Mouse (Mus musculus) heart, postnatal 0 days (tissue): ENCODE measurements around the gene Nap1l4. TPM values are rescaled to one million over a fixed set of nuclear protein-coding genes. Genes with fewer than 3 reads are reported as not detected.

Experiments used
- ATAC-seq: fragments of 200-750 bp; cut with Nextera tagmentation; 2 replicates; pipeline ENCODE4 v1.8.0; 2017; ENCODE audit warnings: low read depth, moderate number of reproducible peaks, moderate library complexity; ENCODE audit not compliant: insufficient read depth
- DNase-seq: peaks from one replicate; pipeline ENCODE4 v3.0.0-alpha.2; 2016; ENCODE audit warnings: low spot score
- H3K27ac ChIP-seq: fragments of 300-500 bp; sonication (generic); 2 replicates; pipeline ENCODE4 v1.5.1; 2014; ENCODE audit warnings: low read depth, mild to moderate bottlenecking
- H3K27me3 ChIP-seq: fragments of 300-500 bp; sonication (generic); 2 replicates; pipeline ENCODE4 v1.6.1; 2014; ENCODE audit warnings: low read length, mixed read lengths; ENCODE audit not compliant: control insufficient read depth, insufficient read depth
- H3K36me3 ChIP-seq: fragments of 300-500 bp; sonication (generic); replicated peaks from 2 replicates; pipeline ENCODE4 v1.6.1; 2014; ENCODE audit warnings: low read length, mixed read lengths; ENCODE audit not compliant: control insufficient read depth, insufficient read depth
- H3K4me1 ChIP-seq: fragments of 300-500 bp; sonication (generic); 2 replicates; pipeline ENCODE4 v1.6.1; 2014; ENCODE audit warnings: antibody characterized with exemption; ENCODE audit not compliant: control insufficient read depth, insufficient read depth
- H3K4me2 ChIP-seq: fragments of 300-500 bp; sonication (generic); 2 replicates; pipeline ENCODE4 v1.6.1; 2014; ENCODE audit warnings: low read depth, mild to moderate bottlenecking, low read length, moderate library complexity
- H3K4me3 ChIP-seq: fragments of 300-500 bp; sonication (generic); 2 replicates; pipeline ENCODE4 v1.5.1; 2014; ENCODE audit warnings: low read depth, low read length
- H3K9ac ChIP-seq: fragments of 300-500 bp; sonication (generic); replicated peaks from 2 replicates; pipeline ENCODE4 v1.6.1; 2014; ENCODE audit warnings: low read depth, low read length, mixed read lengths
- H3K9me3 ChIP-seq: fragments of 300-500 bp; sonication (generic); replicated peaks from 2 replicates; pipeline ENCODE4 v1.6.1; 2016; ENCODE audit warnings: low read length; ENCODE audit not compliant: control insufficient read depth
- CTCF ChIP-seq: IDR thresholded peaks from 2 replicates; pipeline ENCODE4 v1.5.1; 2016; ENCODE audit warnings: antibody characterized with exemption, control low read depth, low read depth
- EP300 ChIP-seq: IDR thresholded peaks from 2 replicates; pipeline ENCODE4 v1.6.1; 2016; ENCODE audit warnings: antibody characterized with exemption, low read depth
- WGBS: fragments of 180-500 bp; shearing (Covaris S2); extraction: QIAGEN DNeasy Blood & Tissue Kit; methylation state at CpG from one replicate; pipeline ENCODE4 v1.1.7; 2014; 5-methylcytosine and 5-hydroxymethylcytosine counted together
- polyA plus RNA-seq: library from polyadenylated mRNA; unstranded; fragments of >200 nt; fragmentation: Nextera tagmentation; extraction: Ambion mirVana; gene quantifications from 2 replicates; pipeline ENCODE4 v1.2.1, GENCODE M21; 2015
- total RNA-seq: library from RNA; depleted of rRNA; stranded (reverse); fragments of >200 nt; gene quantifications from 2 replicates; pipeline ENCODE4 v1.2.3, GENCODE M21; 2014; ENCODE audit warnings: low replicate concordance; rRNA removed

Gene Nap1l4
- 142 and 153 TPM in 2 replicates for total RNA-seq
- 193 and 200 TPM in 2 replicates for polyA plus RNA-seq

- H3K4me1 ChIP-seq = peaks cover 13% of the 10 kb centered on the region; the same call in 1 of the 2 replicates
- TF ChIP-seq EP300 = no peak
- no peak for TF ChIP-seq CTCF
- ATAC-seq (peak; percentile 99), DNase-seq (peak; percentile 99)
- peak within 1 kb of the TSS; percentile 91 for H3K4me2 ChIP-seq
- peak within 1 kb of the TSS; percentile 93 for H3K4me3 ChIP-seq
- H3K27ac ChIP-seq = peak within 1 kb of the TSS; percentile 94
- H3K9ac ChIP-seq = peak within 1 kb of the TSS; percentile 94
- H3K27me3 ChIP-seq = no peaks in the 10 kb centered on the region
- WGBS = under 1% methylated on average over 42 of the region's 43 CpGs
- H3K9me3 ChIP-seq = no peaks in the 10 kb centered on the region
- H3K36me3 ChIP-seq = no peaks in the 10 kb centered on the region; the same call in 1 of the 2 replicates
These were observed at the start of gene Nap1l4 for GRCm38 (mm10) chr7:143548976-143549457. Gene Nap1l4, minus strand, starts transcription at chr7:143549106.

GRCm38 (mm10) chr7:143594865-143595264 is 46.0 kb upstream of the Nap1l4 start:
- Histone ChIP-seq H3K9me3 (no peaks in the 10 kb centered on the region), H3K27me3 (no peaks in the 10 kb centered on the region), H3K27ac (no peak overlapping the region), H3K36me3 (0 out of 2 replicates have a peak, but pooled peaks cover 13% of the 10 kb centered on the region), H3K9ac (no peak overlapping the region), H3K4me2 (no peak overlapping the region), H3K4me3 (no peak overlapping the region), H3K4me1 (peaks cover 8% of the 10 kb centered on the region)
- TF ChIP-seq CTCF (no peak), EP300 (no peak)
- ATAC-seq (no peak), DNase-seq (no peak)
- WGBS = 43% methylated on average over 5 of the region's 5 CpGs

GRCm38 (mm10) chr7:143592255-143592654 is 43.3 kb upstream of the Nap1l4 start:
- no peaks in the 10 kb centered on the region for H3K9me3 ChIP-seq
- DNase-seq (no peak), ATAC-seq (no peak)
- H3K4me3 ChIP-seq = no peak overlapping the region
- no peak overlapping the region for H3K9ac ChIP-seq
- WGBS = 91% methylated on average over 10 of the region's 10 CpGs
- TF ChIP-seq EP300 = no peak
- TF ChIP-seq CTCF = no peak
- no peak overlapping the region for H3K27ac ChIP-seq
- no peaks in the 10 kb centered on the region for H3K4me1 ChIP-seq
- peaks cover 24% of the 10 kb centered on the region; the same call in 1 of the 2 replicates for H3K36me3 ChIP-seq
- no peak overlapping the region for H3K4me2 ChIP-seq
- H3K27me3 ChIP-seq = no peaks in the 10 kb centered on the region

GRCm38 (mm10) chr7:143588006-143588405 is 39.1 kb upstream of the Nap1l4 start:
- TF ChIP-seq EP300 (no peak), CTCF (no peak)
- DNase-seq (no peak), ATAC-seq (no peak)
- Histone ChIP-seq H3K27me3 (no peaks in the 10 kb centered on the region), H3K9ac (no peak overlapping the region), H3K4me3 (no peak overlapping the region), H3K36me3 (peaks cover 59% of the 10 kb centered on the region), H3K4me1 (no peaks in the 10 kb centered on the region), H3K9me3 (no peaks in the 10 kb centered on the region), H3K4me2 (no peak overlapping the region), H3K27ac (no peak overlapping the region)
- WGBS = 69% methylated on average over 4 of the region's 4 CpGs

GRCm38 (mm10) chr7:143587586-143587985 is 38.7 kb upstream of the Nap1l4 start:
- no peak for DNase-seq

GRCm38 (mm10) chr7:143583956-143584355 is 35.0 kb upstream of the Nap1l4 start:
- Histone ChIP-seq H3K4me1 (no peaks in the 10 kb centered on the region), H3K4me3 (no peak overlapping the region), H3K9me3 (no peaks in the 10 kb centered on the region), H3K4me2 (no peak overlapping the region), H3K27me3 (no peaks in the 10 kb centered on the region), H3K9ac (no peak overlapping the region), H3K36me3 (peaks cover 70% of the 10 kb centered on the region), H3K27ac (no peak overlapping the region)
- 30% methylated on average over 3 of the region's 3 CpGs for WGBS
- peak; percentile 58 for DNase-seq
- no peak for ATAC-seq
- TF ChIP-seq CTCF (peak; percentile 83), EP300 (no peak)

More at GRCm38 (mm10) chr7:143587586-143587985, 38.7 kb upstream of the Nap1l4 start:
- no peaks in the 10 kb centered on the region for H3K4me1 ChIP-seq
- no peak for TF ChIP-seq EP300
- TF ChIP-seq CTCF = no peak
- H3K4me3 ChIP-seq = no peak overlapping the region
- WGBS = 76% methylated on average over 5 of the region's 5 CpGs
- no peak for ATAC-seq
- H3K9me3 ChIP-seq = no peaks in the 10 kb centered on the region
- H3K36me3 ChIP-seq = peaks cover 63% of the 10 kb centered on the region
- H3K4me2 ChIP-seq = no peak overlapping the region
- H3K27ac ChIP-seq = no peak overlapping the region
- no peaks in the 10 kb centered on the region for H3K27me3 ChIP-seq
- no peak overlapping the region for H3K9ac ChIP-seq
